Mouse (Mus musculus) forebrain, embryonic 10.5 days (tissue): ENCODE results near the gene Cdr2l. TPM values are rescaled to one million over a fixed set of nuclear protein-coding genes. Genes with fewer than 3 reads are reported as not detected.

Source experiments
- DNase-seq: peaks from one replicate; pipeline ENCODE4 v3.0.0-alpha.2; 2017; ENCODE audit warnings: low spot score; ENCODE audit errors: extremely low spot score
- H3K27ac ChIP-seq: fragments of 300-500 bp; sonication (generic); 2 replicates; pipeline ENCODE4 v1.5.1; 2016; ENCODE audit warnings: mild to moderate bottlenecking
- H3K27me3 ChIP-seq: fragments of 300-500 bp; sonication (generic); 2 replicates; pipeline ENCODE4 v1.6.1; 2016; ENCODE audit warnings: mild to moderate bottlenecking; ENCODE audit not compliant: poor library complexity, severe bottlenecking
- H3K36me3 ChIP-seq: fragments of 300-500 bp; sonication (generic); replicated peaks from 2 replicates; pipeline ENCODE4 v1.6.1; 2016; ENCODE audit warnings: mild to moderate bottlenecking, moderate library complexity
- H3K4me1 ChIP-seq: fragments of 300-500 bp; sonication (generic); 2 replicates; pipeline ENCODE4 v1.6.1; 2016
- H3K4me3 ChIP-seq: fragments of 300-500 bp; sonication (generic); 2 replicates; pipeline ENCODE4 v1.5.1; 2016; ENCODE audit warnings: mild to moderate bottlenecking, moderate library complexity
- H3K9me3 ChIP-seq: fragments of 300-500 bp; sonication (generic); 2 replicates; pipeline ENCODE4 v1.6.1; 2016; ENCODE audit warnings: mild to moderate bottlenecking, moderate library complexity
- WGBS: fragments of 180-500 bp; shearing (Covaris S2); methylation state at CpG from one replicate; pipeline ENCODE4 v1.1.7; 2016; 5-methylcytosine and 5-hydroxymethylcytosine counted together
- polyA plus RNA-seq: library from polyadenylated mRNA; unstranded; fragments of >200 nt; fragmentation: Nextera tagmentation; extraction: Ambion mirVana; gene quantifications from 2 replicates; pipeline ENCODE4 v1.2.1, GENCODE M21; 2016

The Cdr2l gene
- polyA plus RNA-seq, 1 experiment from 2014 or later = 21.8 TPM

- Histone ChIP-seq H3K36me3 (peaks cover 47% of the 10 kb centered on the region), H3K4me3 (no peak overlapping the region), H3K27ac (no peak overlapping the region), H3K9me3 (no peaks in the 10 kb centered on the region), H3K27me3 (no peaks in the 10 kb centered on the region; the same call in 1 of the 2 replicates), H3K4me1 (peaks cover 11% of the 10 kb centered on the region)
- 84% methylated on average over 7 of the region's 7 CpGs for WGBS
- no peak for DNase-seq
Measured at GRCm38 (mm10) chr11:115398085-115398484, 16.4 kb downstream of the Cdr2l start.

- H3K27ac ChIP-seq = no peak overlapping the region
- H3K4me3 ChIP-seq = no peak overlapping the region
- H3K36me3 ChIP-seq = peaks cover 27% of the 10 kb centered on the region
- H3K27me3 ChIP-seq = no peaks in the 10 kb centered on the region
- no peak for DNase-seq
- no peaks in the 10 kb centered on the region for H3K9me3 ChIP-seq
- peaks cover 28% of the 10 kb centered on the region for H3K4me1 ChIP-seq
- WGBS = 83% methylated on average over 3 of the region's 3 CpGs
Measured at GRCm38 (mm10) chr11:115400126-115400525, 18.4 kb downstream of the Cdr2l start.

DNA sequence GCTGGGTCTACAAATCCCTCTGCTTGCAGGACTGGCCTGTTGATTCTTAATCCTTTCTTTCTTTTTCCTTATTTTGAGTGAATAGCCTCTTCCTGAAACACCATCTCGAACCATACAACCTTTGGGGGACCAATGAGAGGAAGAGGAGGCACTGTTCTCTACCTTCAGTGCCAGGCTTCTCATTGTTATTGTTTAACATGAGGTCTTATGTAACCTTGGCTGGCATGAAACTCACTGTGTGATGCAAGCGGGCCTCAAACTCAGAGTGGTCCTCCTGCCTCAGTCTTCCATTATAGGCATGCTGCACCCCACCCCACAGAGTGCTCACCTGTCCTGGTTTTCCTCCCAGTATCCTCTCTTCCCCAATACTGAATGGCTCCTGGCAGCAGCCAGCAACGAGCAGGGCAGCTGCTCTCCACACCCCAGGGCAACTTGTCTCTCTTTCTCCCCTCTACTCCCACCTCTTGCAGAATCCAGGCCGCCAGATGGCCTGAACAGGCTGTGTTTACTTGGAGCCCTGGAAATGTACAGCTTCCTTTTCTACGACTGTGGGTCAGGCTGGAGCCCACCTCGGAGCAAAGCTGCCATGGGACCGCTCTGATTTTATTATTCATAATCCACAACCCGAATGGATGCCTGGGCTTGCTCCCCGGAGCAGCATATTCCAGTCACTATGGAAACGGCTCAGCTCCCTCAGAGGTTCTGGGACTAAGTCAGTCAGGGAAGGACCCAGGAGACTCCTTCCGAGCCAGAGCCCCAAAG lies 19.1 kb downstream of the Cdr2l start:
- DNase-seq = no peak
- peaks cover 35% of the 10 kb centered on the region for H3K4me1 ChIP-seq
- H3K4me3 ChIP-seq = no peak overlapping the region
- WGBS = 64% methylated on average over 11 of the region's 11 CpGs
- H3K36me3 ChIP-seq = peaks cover 27% of the 10 kb centered on the region
- no peaks in the 10 kb centered on the region for H3K27me3 ChIP-seq
- H3K9me3 ChIP-seq = no peaks in the 10 kb centered on the region
- H3K27ac ChIP-seq = peak overlapping the region; percentile 31

GRCm38 (mm10) chr11:115403338-115404124 lies 21.8 kb downstream of the Cdr2l start, which contains the start of gene Mrpl58:
Gene Mrpl58 (plus strand): TSS chr11:115403752.
- 3% methylated on average over 50 of the region's 50 CpGs for WGBS
- peak; percentile 89 for DNase-seq

GRCm38 (mm10) chr11:115405723-115406122 lies 24.0 kb downstream of the Cdr2l start:
- Histone ChIP-seq H3K27me3 (no peaks in the 10 kb centered on the region), H3K36me3 (peaks cover 48% of the 10 kb centered on the region), H3K4me1 (peaks cover 74% of the 10 kb centered on the region), H3K27ac (peak overlapping the region; percentile 33; the same call in 1 of the 2 replicates), H3K4me3 (peak overlapping the region; percentile 14; the same call in 1 of the 2 replicates), H3K9me3 (no peaks in the 10 kb centered on the region)
- no peak for DNase-seq
- 97% methylated on average over 6 of the region's 6 CpGs for WGBS

More at GRCm38 (mm10) chr11:115403338-115404124, 21.8 kb downstream of the Cdr2l start, which contains the start of gene Mrpl58:
- H3K27me3 ChIP-seq = no peaks in the 10 kb centered on the region
- H3K36me3 ChIP-seq = peaks cover 35% of the 10 kb centered on the region
- peak within 1 kb of the TSS; percentile 94 for H3K4me3 ChIP-seq
- H3K4me1 ChIP-seq = peaks cover 53% of the 10 kb centered on the region
- H3K27ac ChIP-seq = peak within 1 kb of the TSS; percentile 99
- H3K9me3 ChIP-seq = no peaks in the 10 kb centered on the region

- DNase-seq = no peak
- Histone ChIP-seq H3K4me1 (peaks cover 80% of the 10 kb centered on the region), H3K9me3 (no peaks in the 10 kb centered on the region), H3K27ac (no peak overlapping the region), H3K36me3 (peaks cover 56% of the 10 kb centered on the region), H3K27me3 (no peaks in the 10 kb centered on the region), H3K4me3 (no peak overlapping the region)
- 96% methylated on average over 17 of the region's 17 CpGs for WGBS
Measured at GRCm38 (mm10) chr11:115406858-115407401, 25.2 kb downstream of the Cdr2l start.

DNA sequence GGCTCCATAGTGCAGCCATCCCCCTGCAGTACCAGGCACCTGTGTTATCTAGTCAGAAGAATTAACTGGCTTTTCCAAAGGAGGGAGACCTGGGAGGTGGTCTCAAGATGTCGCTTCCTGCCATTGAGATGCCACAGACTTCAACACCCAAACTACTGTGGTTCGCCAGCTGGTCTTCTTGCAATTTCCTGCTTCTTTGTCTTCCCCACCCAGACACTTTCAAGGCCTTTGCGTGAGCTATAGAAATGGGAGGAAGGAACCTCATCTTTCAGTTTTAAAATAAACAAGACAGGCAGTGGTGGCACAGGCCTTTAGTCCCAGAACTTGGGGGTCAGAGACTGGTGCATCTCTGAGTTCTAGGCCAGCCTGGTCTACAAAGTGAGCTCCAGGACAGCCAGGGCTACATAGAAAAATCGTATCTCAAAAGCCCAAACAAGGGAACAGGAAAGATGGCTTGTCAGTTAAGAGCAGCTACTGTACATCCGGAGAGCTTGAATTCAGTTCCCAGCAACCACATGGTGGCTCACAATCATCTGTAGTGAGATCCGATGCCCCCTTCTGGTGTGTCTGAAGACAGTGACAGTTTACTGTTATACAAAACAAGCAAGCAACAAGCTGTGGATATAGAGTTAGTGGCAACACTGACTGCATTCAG lies 26.7 kb downstream of the Cdr2l start:
- Histone ChIP-seq H3K36me3 (peaks cover 56% of the 10 kb centered on the region), H3K4me1 (peaks cover 89% of the 10 kb centered on the region), H3K4me3 (peak overlapping the region; percentile 70), H3K9me3 (no peaks in the 10 kb centered on the region), H3K27ac (peak overlapping the region; percentile 95), H3K27me3 (no peaks in the 10 kb centered on the region)
- 79% methylated on average over 6 of the region's 6 CpGs for WGBS
- no peak for DNase-seq

GRCm38 (mm10) chr11:115409556-115409955 lies 27.8 kb downstream of the Cdr2l start:
- H3K27ac ChIP-seq = peak overlapping the region; percentile 95
- H3K4me1 ChIP-seq = peaks cover 85% of the 10 kb centered on the region
- peaks cover 56% of the 10 kb centered on the region for H3K36me3 ChIP-seq
- H3K4me3 ChIP-seq = peak overlapping the region; percentile 70
- DNase-seq = peak; percentile 76
- no peaks in the 10 kb centered on the region for H3K27me3 ChIP-seq
- H3K9me3 ChIP-seq = no peaks in the 10 kb centered on the region
- WGBS = 23% methylated on average over 7 of the region's 7 CpGs

GRCm38 (mm10) chr11:115419531-115420237 lies 38.0 kb downstream of the Cdr2l start, which contains the start of the genes Atp5h and Kctd2:
Gene Atp5h (minus strand): TSS chr11:115419962.
Gene Kctd2 (plus strand): TSS chr11:115420128.
- H3K36me3 ChIP-seq = peaks cover 59% of the 10 kb centered on the region
- WGBS = under 1% methylated on average over 56 of the region's 56 CpGs

DNA sequence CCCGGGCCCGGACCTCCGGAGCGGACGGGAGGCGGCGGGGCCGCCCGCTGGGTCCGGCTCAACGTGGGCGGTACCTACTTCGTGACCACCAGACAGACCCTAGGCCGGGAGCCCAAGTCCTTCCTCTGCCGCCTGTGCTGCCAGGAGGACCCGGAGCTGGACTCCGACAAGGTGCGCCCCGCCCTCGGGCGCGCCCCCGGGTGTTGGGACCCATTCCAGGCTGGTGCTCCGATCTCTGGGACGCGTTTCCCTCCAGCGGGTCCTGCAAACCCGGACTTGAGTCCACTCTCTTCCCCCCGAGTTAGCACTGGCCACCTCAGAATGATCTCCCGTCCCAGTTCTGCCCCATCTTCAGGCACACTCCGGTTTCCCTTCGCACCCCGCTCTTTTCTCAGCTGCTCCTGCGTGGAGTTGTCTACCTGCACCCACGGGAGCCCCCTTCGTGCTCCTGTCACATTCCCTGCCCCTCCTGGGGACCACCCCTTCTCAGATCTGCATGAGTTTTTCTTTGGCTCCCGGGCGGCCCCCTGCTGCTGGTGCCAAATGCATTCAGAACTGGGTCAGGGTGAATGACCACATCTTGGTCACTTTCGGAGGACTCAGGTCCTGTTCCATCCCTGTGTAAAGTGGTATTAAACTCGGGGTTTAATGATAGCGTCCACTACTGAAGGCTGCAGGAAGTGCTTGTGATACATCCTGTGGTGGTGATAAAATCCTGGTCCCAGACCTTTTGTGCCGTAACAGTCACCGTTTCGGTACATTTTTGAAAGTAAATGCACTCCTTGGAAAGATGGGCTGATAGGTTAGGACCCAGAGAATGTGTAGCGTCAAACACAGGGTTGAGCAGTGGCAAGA lies 38.8 kb downstream of the Cdr2l start:
- Histone ChIP-seq H3K9me3 (no peaks in the 10 kb centered on the region), H3K4me3 (peak overlapping the region; percentile 99), H3K27ac (peak overlapping the region; percentile 98), H3K36me3 (peaks cover 59% of the 10 kb centered on the region), H3K4me1 (peaks cover 45% of the 10 kb centered on the region), H3K27me3 (no peaks in the 10 kb centered on the region)
- WGBS = 4% methylated on average over 38 of the region's 45 CpGs
- DNase-seq = peak; percentile 68

More at GRCm38 (mm10) chr11:115419531-115420237, 38.0 kb downstream of the Cdr2l start, which contains the start of the genes Atp5h and Kctd2:
- H3K4me1 ChIP-seq = peaks cover 45% of the 10 kb centered on the region
- peak within 1 kb of the TSS; percentile 98 for H3K27ac ChIP-seq
- peak; percentile 93 for DNase-seq
- H3K27me3 ChIP-seq = no peaks in the 10 kb centered on the region
- H3K4me3 ChIP-seq = peak within 1 kb of the TSS; percentile 99
- H3K9me3 ChIP-seq = no peaks in the 10 kb centered on the region

- no peak overlapping the region for H3K27ac ChIP-seq
- H3K9me3 ChIP-seq = no peaks in the 10 kb centered on the region
- H3K4me1 ChIP-seq = peaks cover 45% of the 10 kb centered on the region
- peaks cover 59% of the 10 kb centered on the region for H3K36me3 ChIP-seq
- peak overlapping the region; percentile 99 for H3K4me3 ChIP-seq
- 80% methylated on average over 1 of the region's 1 CpGs for WGBS
- no peaks in the 10 kb centered on the region for H3K27me3 ChIP-seq
- no peak for DNase-seq
Measured at GRCm38 (mm10) chr11:115421328-115421727, 39.6 kb downstream of the Cdr2l start.
